Mouse (Mus musculus) heart, adult 2 months (tissue): Measurements from ENCODE around the gene Zdhhc18.

Experiments
- CTCF ChIP-seq: fragments of 200-600 bp; IDR thresholded peaks from 2 replicates; pipeline ENCODE4 v1.8.1; 2022; ENCODE audit warnings: antibody characterized with exemption, mild to moderate bottlenecking, moderate library complexity
- EP300 ChIP-seq: fragments of 200-500 bp; IDR thresholded peaks from 2 replicates; pipeline ENCODE4 v1.6.1; 2011; ENCODE audit warnings: low read depth, low read length, control low read depth; ENCODE audit not compliant: insufficient read depth
- POLR2A ChIP-seq: fragments of 200-500 bp; IDR thresholded peaks from 2 replicates; pipeline ENCODE4 v1.6.1; 2011; ENCODE audit warnings: mild to moderate bottlenecking, low read depth, low read length, control low read depth; ENCODE audit not compliant: insufficient read depth

DNA sequence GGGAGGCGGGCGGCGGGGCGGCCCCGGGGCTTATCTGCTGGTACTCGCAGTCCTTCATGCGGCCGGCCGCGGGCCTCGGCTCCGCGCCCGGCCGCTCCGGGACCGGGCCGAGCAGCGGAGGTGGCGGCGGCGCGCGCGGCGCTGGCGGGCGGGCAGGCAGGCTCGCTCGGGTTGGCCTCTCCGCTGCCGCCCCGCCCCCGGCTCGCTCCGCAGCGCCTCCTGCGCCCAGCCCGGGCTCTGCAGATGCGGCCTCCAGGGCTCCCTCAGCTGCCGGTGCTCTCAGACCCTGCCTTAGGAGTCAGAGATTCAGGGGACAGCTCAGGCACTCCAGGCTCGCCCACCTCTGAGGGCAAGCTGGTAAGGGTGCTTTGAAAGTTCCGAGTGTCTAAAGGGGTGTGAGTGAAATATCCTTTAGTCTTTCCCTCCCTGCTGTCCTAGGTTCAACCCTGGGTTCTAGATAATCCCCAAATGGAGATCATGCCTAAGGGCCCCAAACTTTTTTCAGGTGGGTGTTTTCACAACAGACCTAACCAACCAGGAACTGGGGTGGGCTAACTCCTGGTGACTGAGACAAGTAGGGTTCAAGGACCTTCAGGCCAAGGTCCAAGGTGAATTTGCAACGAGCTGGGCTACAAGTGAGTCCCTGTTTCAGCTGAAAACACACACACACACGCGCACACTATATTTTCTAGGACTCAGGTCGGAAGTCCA is 16.5 kb downstream of the Zdhhc18 start:
- TF ChIP-seq EP300 (0 out of 2 replicates have a peak, but pooled peaks have one; percentile 25), POLR2A (no peak), CTCF (peak; percentile 81)
